Mouse (Mus musculus): ENCODE results near the gene Myom3. TPM values are rescaled to one million over a fixed set of nuclear protein-coding genes. Genes with fewer than 3 reads are reported as not detected.

Gene Myom3
- total and polyA plus RNA-seq, 3 experiments, result not detected

DNA sequence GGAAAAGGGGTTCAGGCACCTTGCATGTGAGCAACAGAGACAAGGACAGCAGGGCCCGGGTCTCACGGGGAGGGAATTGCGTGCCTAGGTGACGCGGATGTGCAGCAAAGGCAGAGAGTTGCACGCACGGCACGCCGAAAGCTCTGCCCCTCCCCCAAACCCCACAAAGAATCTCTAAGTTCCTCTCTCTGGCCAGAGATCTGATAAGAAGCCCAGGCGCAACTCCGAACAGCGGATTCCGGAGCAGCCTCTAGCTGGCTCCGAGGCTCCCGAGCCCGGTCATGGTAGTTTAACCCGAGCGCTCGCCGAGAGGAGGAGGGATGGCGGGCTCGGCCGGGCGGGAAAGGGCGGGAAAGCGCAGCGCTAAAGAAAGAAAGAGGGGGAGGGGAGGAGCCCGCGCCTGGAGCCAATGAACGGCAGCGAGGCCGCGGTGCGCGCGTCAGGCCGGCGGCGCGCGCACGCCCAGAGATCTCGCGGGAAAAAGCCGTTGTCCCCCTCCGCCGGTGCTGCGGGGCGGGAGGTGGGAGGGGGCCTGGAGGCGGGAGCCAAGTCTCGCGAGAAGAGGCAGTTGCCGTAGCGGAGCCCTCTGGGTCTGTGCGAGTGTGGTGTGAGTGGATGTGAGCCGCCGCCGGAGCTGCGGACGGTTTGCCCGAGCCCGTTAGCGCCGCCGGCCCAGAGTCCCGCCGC, 96.2 kb downstream of the Myom3 start, which contains the start of gene Srsf10 (continued):
- TF ChIP-seq ZNF384 (IDR thresholded peaks at IDR 0.05; ENCODE audit: low read depth, low read length) (no peak), CHD2 (IDR thresholded peaks at IDR 0.05; ENCODE audit: low read length) (peak; percentile 94), TCF12 (IDR thresholded peaks at IDR 0.05; ENCODE audit: low read depth, low read length) (peak; percentile 26; the same call in 1 of the 2 replicates)

DNA sequence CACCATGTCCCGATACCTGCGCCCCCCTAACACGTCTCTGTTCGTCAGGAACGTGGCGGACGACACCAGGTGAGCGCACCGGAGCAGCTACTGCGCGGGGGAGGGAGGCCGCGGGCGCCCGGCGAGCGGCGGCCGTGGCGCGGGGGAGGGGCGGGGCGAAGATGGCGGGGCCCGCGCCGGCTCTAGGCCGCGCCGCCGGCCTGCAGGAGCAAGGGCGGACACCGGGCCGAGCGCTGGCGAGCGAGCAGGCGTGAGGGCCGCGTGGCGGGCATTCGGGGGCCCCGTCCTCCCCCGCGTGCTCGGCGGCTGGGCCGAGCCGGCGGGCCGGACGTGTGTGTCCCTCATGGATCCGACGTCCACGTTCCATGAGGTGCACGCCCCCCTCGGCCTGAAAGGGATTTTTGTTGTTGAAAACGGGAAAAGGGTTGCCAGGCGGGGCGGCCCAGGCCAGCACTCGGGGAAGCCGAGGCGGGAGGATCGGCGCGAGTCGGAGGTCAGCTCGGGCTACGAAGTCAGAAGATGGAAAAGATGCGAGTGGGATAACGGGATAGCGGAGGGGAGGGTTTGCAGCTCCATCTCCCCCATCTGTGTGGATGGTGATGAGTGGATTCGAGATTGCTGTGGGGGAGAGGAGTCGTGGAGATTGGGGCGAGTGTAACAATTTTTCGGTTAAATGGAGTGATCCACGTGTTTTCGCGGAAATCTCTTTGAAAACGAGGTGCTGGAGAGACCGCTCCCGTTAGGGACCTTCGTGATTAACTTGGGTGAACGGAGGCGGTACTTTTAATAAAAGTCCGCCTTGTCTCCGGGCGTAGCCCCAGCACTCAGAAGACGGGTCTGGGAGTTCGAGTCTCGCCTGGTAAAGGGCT, 96.9 kb downstream of the Myom3 start:
- no peaks in the 10 kb centered on the region for H3K9me3 ChIP-seq (replicated peaks; ENCODE audit: insufficient read depth, low read length)
- peak overlapping the region; percentile 94 to 99 for H3K4me3 ChIP-seq (ENCODE audit: control insufficient read depth in 1 of 2, insufficient read depth in 1 of 2, low read depth in 2 of 2, low read length in 2 of 2)
- H3K36me3 ChIP-seq (ENCODE audit: control insufficient read depth in 1 of 2, insufficient read depth in 2 of 2, low read length in 2 of 2), result peaks cover 19 to 46% of the 10 kb centered on the region in 2 experiments
- H3K27ac ChIP-seq (ENCODE audit: control insufficient read depth, low read depth, low read length), result peak overlapping the region; percentile 85
- peak overlapping the region; percentile 99 for H3K9ac ChIP-seq (ENCODE audit: control insufficient read depth, low read depth, low read length, poor library complexity, severe bottlenecking)
- peaks cover 47% of the 10 kb centered on the region for H3K79me2 ChIP-seq (ENCODE audit: control insufficient read depth, insufficient read depth, low read length, poor library complexity)
- peak; percentile 72 for DNase-seq (ENCODE audit: low read depth, low spot score)
- H3K4me1 ChIP-seq (ENCODE audit: control insufficient read depth in 1 of 2, insufficient read depth in 2 of 2, low read length in 2 of 2), result peaks cover 12 to 28% of the 10 kb centered on the region in 2 experiments
- H3K27me3 ChIP-seq (ENCODE audit: control insufficient read depth in 1 of 2, insufficient read depth in 2 of 2, low read length in 2 of 2), result no peaks in the 10 kb centered on the region
- TF ChIP-seq TCF12 (IDR thresholded peaks at IDR 0.05; ENCODE audit: low read depth, low read length) (0 out of 2 replicates have a peak, but pooled peaks have one; percentile 11), GABPA (IDR thresholded peaks at IDR 0.05; ENCODE audit: low read depth, low read length) (no peak), TAL1 (IDR thresholded peaks at IDR 0.05; ENCODE audit: low read length) (no peak), JUND (IDR thresholded peaks at IDR 0.05; ENCODE audit: low read depth, low read length) (no peak), USF1 (IDR thresholded peaks at IDR 0.05; ENCODE audit: low read depth, low read length) (no peak), CHD1 (IDR thresholded peaks at IDR 0.05; ENCODE audit: low read depth, low read length) (peak; percentile 93), POLR2AphosphoS2 (IDR thresholded peaks at IDR 0.05; ENCODE audit: low read length) (no peak), ELF1 (IDR thresholded peaks at IDR 0.05; ENCODE audit: low read depth, low read length) (no peak), NRF1 (IDR thresholded peaks at IDR 0.05; ENCODE audit: insufficient read depth, low read depth, low read length, poor library complexity, severe bottlenecking) (no peak), GATA1 (IDR thresholded peaks at IDR 0.05; ENCODE audit: low read depth, low read length) (no peak), MAFK (IDR thresholded peaks at IDR 0.05; ENCODE audit: borderline replicate concordance, low read depth, low read length) (no peak), BHLHE40 (IDR thresholded peaks at IDR 0.05; ENCODE audit: borderline replicate concordance, low read depth, low read length) (no peak), MEF2A (IDR thresholded peaks at IDR 0.05; ENCODE audit: extremely low read depth, insufficient replicate concordance, low read depth, low read length, poor library complexity, severe bottlenecking) (no peak), UBTF (IDR thresholded peaks at IDR 0.05; ENCODE audit: borderline replicate concordance, insufficient read depth, low read depth, low read length) (no peak), SMC3 (IDR thresholded peaks at IDR 0.05; ENCODE audit: low read depth, low read length) (no peak), SIN3A (IDR thresholded peaks at IDR 0.05; ENCODE audit: low read length) (peak; percentile 83), MXI1 (IDR thresholded peaks at IDR 0.05; ENCODE audit: low read depth, low read length) (peak; percentile 95), ZKSCAN1 (IDR thresholded peaks at IDR 0.05; ENCODE audit: low read depth, low read length) (no peak), POLR2A (IDR thresholded peaks at IDR 0.05; ENCODE audit: control insufficient read depth in 1 of 2, insufficient read depth in 1 of 2, low read depth in 1 of 2, low read length in 2 of 2, poor library complexity in 1 of 2) (no peak; a peak in 1 of 4 replicates), CTCF (IDR thresholded peaks at IDR 0.05 in 2 of 3, conservative IDR thresholded peaks at IDR 0.05 in 1 of 3; ENCODE audit: control insufficient read depth in 1 of 3, insufficient read depth in 1 of 3, low read depth in 2 of 3, low read length in 3 of 3, poor library complexity in 1 of 3, severe bottlenecking in 1 of 3) (no peak), RCOR1 (IDR thresholded peaks at IDR 0.05; ENCODE audit: low read depth, low read length) (0 out of 2 replicates have a peak, but pooled peaks have one; percentile 12), MAX (IDR thresholded peaks at IDR 0.05; ENCODE audit: low read length) (peak; percentile 77), ZNF384 (IDR thresholded peaks at IDR 0.05; ENCODE audit: low read depth, low read length) (no peak), CHD2 (IDR thresholded peaks at IDR 0.05; ENCODE audit: low read length) (no peak), KAT2A (conservative IDR thresholded peaks at IDR 0.05; ENCODE audit: low read depth, low read length) (no peak), HCFC1 (IDR thresholded peaks at IDR 0.05; ENCODE audit: low read depth, low read length) (no peak; the same call in 1 of the 2 replicates), MYC (IDR thresholded peaks at IDR 0.05; ENCODE audit: low read depth, low read length) (peak; percentile 80), MYB (IDR thresholded peaks at IDR 0.05; ENCODE audit: low read depth, low read length) (no peak), EP300 (IDR thresholded peaks at IDR 0.05; ENCODE audit: low read depth in 1 of 2, low read length in 2 of 2) (no peak), ETS1 (IDR thresholded peaks at IDR 0.05; ENCODE audit: low read depth, low read length) (no peak), POLR2AphosphoS5 (IDR thresholded peaks at IDR 0.05; ENCODE audit: borderline replicate concordance, low read depth, low read length) (no peak)
